Mouse (Mus musculus): ENCODE results near the gene Zfp941. TPM values are rescaled to one million over a fixed set of nuclear protein-coding genes. Genes with fewer than 3 reads are reported as not detected.

The Zfp941 gene
- total and polyA plus RNA-seq, 3 experiments, result 0.34 TPM; not detected in 2

GRCm38 (mm10) chr7:140845683-140846082 lies 23.7 kb upstream of the Zfp941 start:
- Histone ChIP-seq H3K9ac (ENCODE audit: insufficient read depth, low read depth) (no peak overlapping the region), H3K27me3 (replicated peaks) (peaks cover 59% of the 10 kb centered on the region), H3K4me1 (ENCODE audit: control insufficient read depth in 1 of 2, insufficient read depth in 2 of 2) (peaks cover 0 to 5% of the 10 kb centered on the region in 2 experiments; a peak in 2 of 4 replicates), H3K4me3 (replicated peaks in 1 of 3; ENCODE audit: low read depth in 2 of 3, low read length in 2 of 3, poor library complexity in 1 of 3) (no peak overlapping the region), H3K79me2 (replicated peaks; ENCODE audit: control insufficient read depth, extremely low read depth, insufficient read depth, poor library complexity, severe bottlenecking) (no peaks in the 10 kb centered on the region), H3K36me3 (replicated peaks in 1 of 2; ENCODE audit: control insufficient read depth in 1 of 2, insufficient read depth in 1 of 2, low read length in 1 of 2) (peaks cover 0 to 5% of the 10 kb centered on the region in 2 experiments), H3K27ac (ENCODE audit: insufficient read depth, low read depth) (no peak overlapping the region), H3K9me3 (replicated peaks; ENCODE audit: low read length) (no peaks in the 10 kb centered on the region), H3K4me2 (ENCODE audit: insufficient read depth, low read depth, poor library complexity, severe bottlenecking) (no peak overlapping the region)
- in situ Hi-C loops (cut with MboI; ENCODE audit: low pct_ligation_motif_present, low pct_unique_long_range_greater_than_20kb, low sequenced_read_pairs) (loop anchor here (5.0 to 25.0 kb wide), 3 partner anchors 207 to 758 kb away; partner anchors contain the start of genes Caly, Prap1 and Rnh1), dilution Hi-C loops (cut with MboI; ENCODE audit: extremely low pct_ligation_motif_present, extremely low pct_unique_long_range_greater_than_20kb, low sequenced_read_pairs) (no loop called here)
- DNase-seq (ENCODE audit: extremely low read depth), result no peak
- TF ChIP-seq CTCF (conservative IDR thresholded peaks at IDR 0.05 in 1 of 2, IDR thresholded peaks at IDR 0.05 in 1 of 2; ENCODE audit: low read depth in 2 of 2, low read length in 2 of 2) (peak in 1 of 2 experiments; percentile 26; a peak in 2 of 4 replicates), GABPA (IDR thresholded peaks at IDR 0.05; ENCODE audit: insufficient replicate concordance, low read depth, low read length) (no peak), CHD2 (IDR thresholded peaks at IDR 0.05; ENCODE audit: low read length) (no peak), RAD21 (IDR thresholded peaks at IDR 0.05; ENCODE audit: low read depth, low read length) (no peak), JUN (IDR thresholded peaks at IDR 0.05; ENCODE audit: insufficient read depth, low read depth, low read length) (no peak)

DNA sequence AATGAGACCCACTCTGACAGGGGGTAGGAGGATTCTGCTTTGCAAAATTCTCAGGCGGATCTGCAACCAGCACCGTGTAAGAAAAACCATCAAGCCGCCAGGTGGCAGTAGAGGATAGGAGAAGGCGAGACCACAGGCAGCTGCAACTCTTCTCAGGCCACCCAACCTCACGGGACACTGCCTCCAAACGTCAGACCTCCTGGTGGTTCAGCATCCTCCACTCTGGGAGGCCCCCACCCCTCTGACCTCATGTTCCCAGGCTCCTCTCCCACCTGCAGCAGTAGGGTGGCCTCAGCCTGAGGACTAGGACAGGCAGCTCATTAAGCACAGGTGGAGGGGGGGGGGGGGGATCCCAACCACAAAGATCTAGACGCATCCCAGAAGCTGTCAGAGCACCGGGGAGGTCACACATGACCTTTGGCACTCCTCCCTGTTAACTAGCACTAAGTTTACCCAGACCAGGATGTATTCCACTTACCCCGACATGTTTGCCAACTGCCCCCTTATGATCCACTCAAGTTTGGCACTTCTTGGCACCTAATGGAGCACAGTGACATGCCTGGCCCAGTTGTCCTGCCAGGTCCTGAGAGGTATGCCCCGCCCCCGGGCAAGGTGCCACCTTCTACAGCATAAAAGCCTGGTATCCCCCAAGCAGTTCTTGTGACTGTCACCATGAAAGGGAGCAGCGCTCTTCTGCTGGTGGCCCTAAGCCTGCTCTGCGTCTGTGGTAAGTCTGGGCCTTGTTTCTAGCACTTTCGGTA lies 23.1 kb upstream of the Zfp941 start, which contains the start of gene Scgb1c1:
Gene Scgb1c1 (plus strand): TSS at position 643 of the 761 bp plus-strand sequence.
- no peak for TF ChIP-seq JUND (conservative IDR thresholded peaks at IDR 0.05; ENCODE audit: low read depth, low read length)
- peak; percentile 78 for TF ChIP-seq BHLHE40 (IDR thresholded peaks at IDR 0.05; ENCODE audit: low read depth, low read length)
- TF ChIP-seq SMC3 (IDR thresholded peaks at IDR 0.05; ENCODE audit: low read depth, low read length), result peak; percentile 99
- peak; percentile 55 to 96 for TF ChIP-seq CTCF (conservative IDR thresholded peaks at IDR 0.05 in 1 of 2, IDR thresholded peaks at IDR 0.05 in 1 of 2; ENCODE audit: low read depth in 2 of 2, low read length in 2 of 2)
- peak; percentile 90 for TF ChIP-seq ZC3H11A (IDR thresholded peaks at IDR 0.05; ENCODE audit: low read depth, low read length)
- TF ChIP-seq ETS1 (conservative IDR thresholded peaks at IDR 0.05; ENCODE audit: low read depth, low read length), result no peak
- TF ChIP-seq MYC (IDR thresholded peaks at IDR 0.05; ENCODE audit: low read depth, low read length), result 0 out of 2 replicates have a peak, but pooled peaks have one; percentile 33
- 0 out of 2 replicates have a peak, but pooled peaks have one; percentile 28 for TF ChIP-seq MAZ (IDR thresholded peaks at IDR 0.05; ENCODE audit: low read depth, low read length)
- TF ChIP-seq RAD21 (IDR thresholded peaks at IDR 0.05; ENCODE audit: low read depth, low read length), result peak; percentile 96
- Histone ChIP-seq H3K79me2 (replicated peaks; ENCODE audit: control insufficient read depth, extremely low read depth, insufficient read depth, poor library complexity, severe bottlenecking) (no peaks in the 10 kb centered on the region), H3K4me2 (ENCODE audit: insufficient read depth, low read depth, poor library complexity, severe bottlenecking) (no peak within 1 kb of the TSS; the same call in 1 of the 2 replicates), H3K36me3 (replicated peaks in 1 of 2; ENCODE audit: control insufficient read depth in 1 of 2, insufficient read depth in 1 of 2, low read length in 1 of 2) (no peaks in the 10 kb centered on the region), H3K4me1 (ENCODE audit: control insufficient read depth in 1 of 2, insufficient read depth in 2 of 2) (peaks cover 0 to 5% of the 10 kb centered on the region in 2 experiments; a peak in 2 of 4 replicates), H3K27me3 (replicated peaks) (peaks cover 64% of the 10 kb centered on the region), H3K4me3 (replicated peaks in 1 of 3; ENCODE audit: low read depth in 2 of 3, low read length in 2 of 3, poor library complexity in 1 of 3) (no peak within 1 kb of the TSS), H3K9ac (ENCODE audit: insufficient read depth, low read depth) (no peak within 1 kb of the TSS), H3K27ac (ENCODE audit: insufficient read depth, low read depth) (no peak within 1 kb of the TSS), H3K9me3 (replicated peaks; ENCODE audit: low read length) (no peaks in the 10 kb centered on the region)
- DNase-seq (ENCODE audit: extremely low read depth), result peak; percentile 90
- dilution Hi-C loops (cut with MboI; ENCODE audit: extremely low pct_ligation_motif_present, extremely low pct_unique_long_range_greater_than_20kb, low sequenced_read_pairs) (no loop called here), in situ Hi-C loops (cut with MboI; ENCODE audit: low pct_ligation_motif_present, low pct_unique_long_range_greater_than_20kb, low sequenced_read_pairs) (loop anchor here (5.0 to 25.0 kb wide), 4 partner anchors 57 to 758 kb away; partner anchors contain the start of genes Caly, Cox8b, Prap1 and Rnh1)

Data from CH12.LX (cell line).